Mouse (Mus musculus): ENCODE results near the gene Fabp3.
A peak's percentile ranks its signal among the peaks of the same experiment; 100 is the strongest.

Gene Fabp3

DNA sequence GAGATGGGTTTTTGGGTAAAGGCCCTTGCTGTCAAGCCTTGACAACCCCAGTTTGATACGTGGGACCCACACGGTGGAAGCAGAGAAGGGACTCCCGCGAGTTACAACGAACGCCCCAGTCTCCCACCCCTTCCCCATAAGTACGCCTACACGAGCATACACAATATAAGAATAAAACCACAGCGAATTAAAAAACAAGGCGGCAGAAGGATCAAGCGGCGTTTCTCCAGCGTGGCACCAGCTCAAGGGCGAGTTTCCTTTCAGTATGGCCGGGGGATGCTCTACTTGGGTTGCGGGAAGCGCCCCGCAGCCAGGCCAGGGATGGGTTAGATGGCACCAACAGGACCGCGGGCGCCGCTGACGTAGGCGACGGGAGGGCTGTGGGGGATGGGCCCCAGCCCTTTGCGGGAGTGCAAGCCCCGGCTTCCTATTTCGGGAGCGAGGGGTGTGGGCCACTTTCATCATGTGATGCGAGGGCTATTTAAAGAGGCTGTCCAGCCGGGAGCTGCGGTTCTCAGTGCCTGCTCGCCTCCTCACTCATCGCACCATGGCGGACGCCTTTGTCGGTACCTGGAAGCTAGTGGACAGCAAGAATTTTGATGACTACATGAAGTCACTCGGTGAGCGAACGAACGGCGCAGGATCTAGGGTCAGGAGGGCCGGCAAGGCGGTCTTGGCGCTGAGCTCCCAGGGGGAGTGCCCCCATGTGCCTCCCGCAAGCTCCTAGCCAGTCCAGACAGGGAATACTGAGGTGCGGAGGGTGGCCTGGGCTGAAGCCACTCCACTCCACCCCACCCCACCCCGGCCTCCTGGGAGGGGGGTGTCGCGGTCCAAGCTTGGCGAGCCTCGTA, at the start of gene Fabp3, which contains the start of gene Gm10570:
TSS of gene Fabp3 (plus strand) at position 365 of the 851 bp plus-strand sequence.
TSS of gene Gm10570 (minus strand) at position 444 of the 851 bp plus-strand sequence.
- DNase-seq (ENCODE audit: low spot score), result peak; percentile 74

DNA sequence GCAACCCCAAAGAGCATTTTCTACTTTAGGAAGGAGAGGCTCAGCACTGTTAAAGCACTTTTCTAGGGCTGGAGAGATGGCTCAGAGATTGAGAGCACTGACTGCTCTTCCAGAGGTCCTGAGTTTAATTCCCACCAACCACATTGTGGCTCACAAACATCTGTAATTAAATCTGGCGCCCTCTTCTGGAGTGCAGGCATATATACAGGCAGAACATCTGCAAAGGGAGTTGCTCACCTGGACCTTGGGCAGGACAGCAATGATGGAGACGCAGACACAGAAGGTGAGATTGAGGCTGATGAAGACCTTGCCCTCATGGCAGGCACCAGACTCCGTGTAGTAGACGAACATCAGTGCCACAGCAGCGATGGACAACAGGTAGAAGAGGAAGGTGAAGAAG, 48.0 kb upstream of the Fabp3 start:
- no peak for DNase-seq (ENCODE audit: low spot score)

DNA sequence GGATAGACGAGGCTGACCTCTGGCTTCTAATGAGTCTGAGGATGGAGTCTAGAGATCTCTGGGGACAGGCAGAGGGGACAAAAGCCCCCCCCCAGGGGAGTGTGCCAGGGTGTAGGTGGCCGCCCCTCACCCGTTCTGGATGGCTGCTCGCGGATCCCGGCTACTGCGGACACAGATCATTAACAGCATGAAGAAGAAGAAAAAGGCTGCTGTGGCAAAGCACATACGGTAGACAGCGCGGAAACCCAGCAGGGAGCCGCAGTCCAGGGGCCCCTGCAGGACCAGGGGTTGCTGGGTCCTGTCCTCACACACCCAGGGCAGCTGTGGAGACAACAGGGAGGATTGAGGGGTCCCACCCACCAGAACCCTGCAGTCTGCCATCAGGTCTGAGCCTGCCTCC, 44.3 kb upstream of the Fabp3 start:
- no peak for DNase-seq (ENCODE audit: low spot score)

DNA sequence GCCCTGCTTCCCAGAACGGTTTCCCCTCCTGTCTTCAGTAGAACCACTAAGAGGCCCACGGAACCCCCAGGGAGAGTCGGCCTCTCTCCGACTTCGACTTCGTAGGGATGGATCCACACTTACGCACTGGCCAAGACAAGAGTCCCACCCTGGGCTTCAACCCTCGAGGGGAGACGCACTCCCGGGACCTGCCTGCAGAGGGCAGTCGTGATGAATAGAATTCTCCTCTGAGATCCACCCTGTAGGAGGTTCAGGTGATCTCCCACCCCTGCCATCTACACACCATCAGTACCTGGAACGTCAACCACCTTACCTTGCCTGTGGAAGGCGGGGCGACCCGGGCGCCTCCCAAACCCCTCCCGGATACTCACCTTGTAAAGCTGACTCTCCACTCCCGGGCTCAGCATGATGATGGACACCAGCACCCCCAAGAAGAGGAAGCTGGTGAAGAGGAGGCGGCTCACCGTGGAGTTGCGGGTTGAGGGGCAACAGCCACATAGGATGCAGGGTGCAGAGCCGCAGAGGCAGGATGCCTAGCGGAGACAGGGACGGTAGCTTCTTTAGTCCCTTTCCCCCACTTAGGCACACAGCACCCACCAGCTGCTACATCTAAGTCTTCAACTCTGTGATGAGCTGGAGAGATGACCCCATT, 43.6 kb upstream of the Fabp3 start:
- peak; percentile 86 for DNase-seq (ENCODE audit: low spot score)

DNA sequence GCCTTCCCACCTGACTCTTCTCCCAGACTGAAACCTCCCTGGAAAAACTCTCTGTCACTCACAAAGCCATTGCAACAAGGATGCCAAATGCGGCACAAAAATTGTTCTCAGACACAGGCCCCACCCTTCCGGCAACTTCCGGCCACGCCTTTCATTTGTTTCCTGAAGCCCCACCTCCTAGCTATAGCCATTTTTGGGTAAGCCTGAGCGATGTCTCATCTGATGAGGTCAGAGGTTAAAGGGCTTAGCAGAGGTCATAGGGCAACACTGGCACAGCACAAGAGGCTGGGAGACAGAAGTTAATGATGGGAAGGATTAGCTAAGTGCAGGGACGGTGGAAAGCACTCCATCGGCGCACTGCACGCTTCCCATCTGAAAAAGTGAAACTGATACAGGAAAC, 41.8 kb upstream of the Fabp3 start:
- DNase-seq (ENCODE audit: low spot score), result no peak

DNA sequence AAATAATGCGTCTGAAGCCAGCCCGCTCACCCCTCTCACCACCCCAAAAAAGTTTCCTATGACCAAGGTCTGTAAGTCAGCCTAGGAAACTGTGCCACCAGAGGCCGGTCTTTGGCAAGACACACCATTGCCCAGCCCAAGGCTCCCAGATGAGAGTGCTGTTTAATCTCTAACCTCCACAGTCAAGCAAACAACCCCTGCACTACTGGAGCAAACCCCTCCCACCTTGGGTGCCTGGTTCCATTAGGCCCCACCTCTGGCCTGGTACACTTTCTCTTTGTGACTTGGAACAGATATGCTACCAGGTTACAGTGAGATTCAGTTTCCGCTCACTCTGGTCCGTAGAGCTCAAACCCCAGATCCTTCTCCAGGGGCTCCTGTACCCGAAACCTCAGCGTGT, 41.3 kb upstream of the Fabp3 start:
- DNase-seq (ENCODE audit: low spot score), result no peak

DNA sequence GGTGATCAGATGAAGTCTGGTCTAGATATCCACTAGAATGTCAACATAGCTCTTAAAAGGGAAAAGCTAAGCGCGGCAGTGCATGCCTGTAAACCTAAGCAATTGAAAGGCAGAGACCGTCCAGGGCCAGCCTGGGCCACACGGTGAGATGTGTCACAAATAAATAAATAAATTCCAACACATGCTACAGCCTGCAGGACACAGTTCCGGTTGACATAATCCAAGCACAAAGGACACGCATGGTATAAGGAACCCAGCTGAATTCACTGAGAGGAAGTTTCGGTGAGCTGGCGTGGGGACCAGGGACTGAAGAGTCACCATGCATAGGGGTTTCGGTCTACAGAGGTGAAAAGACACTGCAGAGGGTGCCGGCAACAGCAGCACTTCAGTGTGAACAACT, 39.7 kb upstream of the Fabp3 start:
- no peak for DNase-seq (ENCODE audit: low spot score)

DNA sequence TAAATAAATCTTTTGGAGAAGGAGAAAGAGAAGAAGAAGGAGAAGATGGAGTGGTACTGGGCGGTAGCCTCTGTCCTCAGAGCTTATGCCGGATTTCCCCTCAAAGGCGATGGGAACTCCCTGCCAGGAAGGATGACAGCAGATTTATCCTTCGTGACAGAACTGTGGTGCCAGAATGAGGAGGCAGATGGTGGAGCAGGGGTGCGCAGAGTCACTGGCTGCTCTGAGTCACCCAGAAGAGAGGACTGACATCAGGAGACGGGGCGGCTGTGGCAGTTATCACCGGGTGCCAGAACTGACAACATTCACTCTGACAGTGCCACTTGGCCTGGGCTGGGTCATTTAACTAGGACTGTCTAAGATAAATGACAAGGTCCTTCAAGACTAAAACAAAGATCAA, 38.3 kb upstream of the Fabp3 start:
- no peak for DNase-seq (ENCODE audit: low spot score)

DNA sequence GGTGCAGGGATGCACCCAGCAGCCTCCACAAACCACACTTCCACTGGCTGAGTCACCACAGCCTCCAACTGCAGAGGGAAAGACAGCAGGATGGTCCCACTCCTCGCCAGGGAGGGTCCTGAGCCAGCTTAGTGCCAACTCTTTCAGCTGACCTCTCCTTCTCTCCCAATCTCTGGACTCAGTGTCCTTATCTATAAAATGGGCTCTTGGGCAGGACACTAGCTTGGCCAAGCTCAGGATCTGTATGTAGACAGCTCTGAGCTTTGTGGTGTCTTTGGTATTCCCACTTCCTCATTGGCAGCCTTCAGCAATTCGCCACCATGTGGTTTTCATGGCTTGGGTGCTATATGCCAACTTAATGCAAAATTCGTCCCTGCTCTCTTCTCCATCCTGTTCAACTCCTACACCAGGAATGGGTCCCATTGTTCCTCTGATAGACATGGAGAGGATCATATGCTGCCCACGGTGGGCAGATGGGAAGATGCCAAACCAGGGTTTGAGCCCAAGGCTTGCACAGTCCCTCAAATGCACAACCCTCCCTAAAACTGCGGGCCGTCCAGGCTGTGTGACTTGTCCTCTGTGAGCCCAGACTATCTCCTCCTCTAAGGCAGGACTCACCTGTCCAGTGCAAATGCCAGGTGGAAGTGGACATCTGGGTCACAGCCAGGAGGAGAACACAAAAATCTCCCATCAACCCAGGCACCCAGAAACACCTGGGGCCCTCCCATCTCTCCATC, 37.6 kb upstream of the Fabp3 start:
- DNase-seq (ENCODE audit: low spot score), result no peak

DNA sequence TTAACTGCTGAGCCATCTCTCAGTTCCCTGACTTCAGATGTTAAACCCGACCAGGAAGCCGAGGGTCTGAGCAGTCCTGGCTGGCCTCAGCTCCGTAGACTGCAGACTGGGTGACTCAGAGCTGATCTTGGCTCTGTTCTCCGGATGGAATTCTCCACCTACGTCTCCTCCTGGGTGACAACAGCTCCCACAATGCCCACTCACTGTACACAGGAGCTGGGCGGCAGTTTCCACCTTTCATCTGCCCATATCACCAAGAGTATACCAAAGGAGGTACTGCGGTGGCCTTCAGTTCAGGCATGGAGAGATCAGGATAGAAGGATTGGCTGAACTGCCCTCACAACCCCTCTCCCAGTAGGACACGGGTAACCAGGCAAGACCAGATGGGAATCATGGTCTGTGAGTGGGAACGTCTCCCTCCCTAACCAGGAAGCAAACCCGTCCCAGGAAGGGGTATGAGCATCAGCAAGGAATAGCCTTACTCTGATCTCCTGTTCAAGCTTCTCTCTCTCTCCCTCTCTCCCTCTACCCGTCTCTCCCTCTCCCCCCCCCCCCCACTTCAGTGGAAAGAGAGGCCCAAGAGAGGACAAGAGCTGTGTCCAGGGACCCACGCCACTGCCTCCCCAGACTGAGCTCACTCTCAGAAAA, 34.6 kb upstream of the Fabp3 start:
- DNase-seq (ENCODE audit: low spot score), result no peak

DNA sequence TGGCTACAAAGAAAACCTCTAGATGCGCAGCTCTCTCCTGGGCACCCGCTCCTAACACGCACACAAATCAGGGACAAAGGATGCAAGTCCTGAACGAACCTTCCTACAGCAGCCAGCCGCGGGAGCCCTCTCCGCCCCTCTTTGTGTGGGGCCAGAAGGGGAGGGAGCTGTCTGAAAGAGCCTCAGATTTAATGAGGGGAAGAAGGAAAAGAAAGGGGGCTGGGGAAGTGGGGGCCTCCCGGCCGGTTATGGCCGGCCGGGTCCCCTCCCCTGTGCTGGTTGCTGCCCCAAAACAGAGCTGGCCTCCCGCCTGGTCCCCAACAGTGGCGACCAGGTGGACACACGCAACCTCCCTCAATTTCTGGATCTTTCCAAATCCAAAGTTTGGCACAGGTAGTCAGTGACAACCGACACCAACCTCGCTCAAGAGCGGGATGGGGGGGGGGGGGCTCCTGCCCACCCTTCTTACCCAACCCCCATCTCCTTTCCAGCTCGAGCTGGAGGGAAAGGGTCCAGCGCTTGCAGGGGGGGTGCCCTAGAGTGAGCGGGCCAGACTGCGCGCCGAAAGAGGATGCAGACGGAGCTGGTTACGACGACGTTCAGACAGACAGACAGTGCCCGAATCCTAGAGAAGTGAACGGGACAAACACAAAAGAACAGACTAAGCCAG, 33.9 kb upstream of the Fabp3 start:
- DNase-seq (ENCODE audit: low spot score), result no peak

DNA sequence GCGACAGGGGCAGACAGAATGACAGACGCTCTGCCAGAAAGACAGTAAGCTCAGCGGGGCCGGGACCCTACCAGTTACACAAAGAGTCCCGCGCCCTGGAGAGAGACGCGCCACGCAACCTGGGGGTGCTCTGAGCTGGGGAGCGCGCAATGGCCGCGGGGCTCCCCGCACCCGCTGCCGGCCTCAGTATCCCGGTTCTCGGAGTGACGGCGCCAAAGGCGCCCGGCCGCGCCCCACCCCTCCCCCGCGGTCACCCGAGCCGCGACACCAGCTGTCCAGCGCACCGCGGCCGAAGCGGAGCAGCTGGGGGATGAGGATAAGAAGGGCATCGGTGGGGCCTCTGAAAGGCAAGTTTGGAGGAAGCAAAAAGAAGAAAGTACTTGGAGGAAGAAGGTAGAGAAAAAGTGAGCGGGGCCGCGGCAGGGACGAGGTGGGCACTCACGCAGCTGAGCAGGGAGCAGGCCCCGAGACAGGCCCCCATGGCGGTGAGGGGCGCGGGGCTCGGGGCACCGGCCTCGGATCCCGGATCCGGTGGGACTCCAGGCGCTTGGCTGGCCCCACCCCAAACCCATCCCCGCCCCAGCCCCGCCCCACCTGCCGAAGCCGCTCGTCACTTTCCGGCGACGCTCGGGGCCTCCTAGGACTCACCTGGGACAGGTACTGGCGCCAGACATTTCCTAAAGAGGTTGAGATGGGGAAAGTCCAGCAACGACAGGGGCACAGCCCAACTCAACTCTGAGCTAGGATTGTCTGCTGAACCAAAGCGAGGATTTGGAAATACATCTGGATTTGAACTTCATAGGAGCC, 33.2 kb upstream of the Fabp3 start:
- no peak for DNase-seq (ENCODE audit: low spot score)

DNA sequence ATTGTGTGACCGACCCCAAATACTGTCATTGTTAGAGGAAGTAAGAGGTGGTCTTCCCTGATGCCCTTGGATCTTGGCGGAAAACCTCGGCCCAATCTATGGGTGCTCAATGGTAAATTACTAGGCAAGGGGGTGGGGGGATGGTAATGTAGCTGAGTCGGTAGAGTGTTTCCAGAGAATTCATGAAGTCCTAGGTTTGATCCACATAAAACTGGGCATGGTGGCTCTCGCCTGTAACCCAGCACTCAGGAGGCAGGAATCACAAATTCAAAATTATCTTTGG, 32.6 kb upstream of the Fabp3 start:
- no peak for DNase-seq (ENCODE audit: low spot score)

DNA sequence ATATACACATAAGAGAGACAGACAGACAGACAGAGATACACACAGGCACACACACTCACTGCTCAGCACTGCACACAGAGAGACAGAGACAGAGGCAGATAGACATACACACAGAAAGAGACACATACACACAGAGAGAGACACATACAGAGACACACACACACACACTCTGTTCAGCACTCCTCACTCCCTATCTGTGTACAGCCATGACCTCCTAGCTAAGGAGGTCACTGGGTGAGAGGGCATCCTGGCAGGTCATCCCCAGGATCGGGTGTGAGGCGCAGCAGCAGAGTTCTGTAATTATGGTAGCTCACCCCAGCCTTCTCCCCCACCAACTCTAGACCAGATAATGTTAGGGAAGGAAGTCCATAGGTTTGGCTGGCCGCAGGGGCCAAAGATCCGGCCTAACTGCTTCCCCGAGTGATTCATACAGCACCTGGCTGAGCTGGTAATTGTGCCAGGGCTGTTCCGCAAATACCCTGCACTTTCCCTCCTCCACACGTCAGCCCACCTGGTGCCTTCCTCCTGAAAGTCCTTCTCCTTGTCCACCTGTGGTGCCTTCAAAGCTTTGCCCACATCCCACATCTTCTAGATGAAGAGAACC, 31.7 kb upstream of the Fabp3 start:
- DNase-seq (ENCODE audit: low spot score), result no peak

DNA sequence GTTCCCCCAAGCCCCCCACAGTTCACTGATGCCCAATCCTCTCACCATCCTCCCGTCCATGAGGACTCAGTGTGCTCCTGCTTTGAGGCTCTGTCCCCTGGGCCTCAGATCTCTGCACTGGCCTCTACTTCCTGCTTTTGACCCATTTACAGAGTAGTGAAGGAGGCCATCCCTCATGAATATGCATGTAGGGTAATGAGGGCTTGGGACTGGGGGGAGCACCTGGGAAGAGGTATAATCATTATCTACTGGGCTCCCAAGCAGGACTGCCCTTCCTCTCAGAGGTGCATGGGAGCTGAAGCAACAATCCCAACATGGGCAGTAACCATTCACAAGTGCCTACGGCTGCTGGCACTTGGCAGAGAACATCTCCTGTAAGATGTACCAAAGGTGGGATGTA, 29.3 kb upstream of the Fabp3 start, which contains the start of gene Serinc2:
TSS of gene Serinc2 (minus strand) at position 101 of the 400 bp plus-strand sequence.
- no peak for DNase-seq (ENCODE audit: low spot score)

DNA sequence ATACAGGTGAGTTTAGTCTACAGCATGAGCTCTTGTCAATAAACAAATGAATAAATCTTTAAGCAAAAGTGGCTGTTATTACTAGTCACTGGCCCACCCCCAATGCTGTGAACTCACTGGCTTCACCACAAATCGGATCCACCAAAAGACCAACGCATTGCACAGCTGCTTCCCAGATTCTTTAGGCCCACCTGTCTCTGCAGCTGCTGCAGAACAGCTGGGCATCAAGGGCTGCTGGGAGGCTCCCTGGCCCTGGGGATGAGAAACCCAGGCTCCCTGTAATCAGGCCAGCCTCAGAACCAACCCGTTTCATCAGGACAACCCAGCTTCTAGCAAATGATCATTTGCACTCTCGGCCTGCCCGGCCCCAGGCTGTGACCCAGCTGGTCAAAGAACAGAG, 25.5 kb upstream of the Fabp3 start:
- no peak for DNase-seq (ENCODE audit: low spot score)

DNA sequence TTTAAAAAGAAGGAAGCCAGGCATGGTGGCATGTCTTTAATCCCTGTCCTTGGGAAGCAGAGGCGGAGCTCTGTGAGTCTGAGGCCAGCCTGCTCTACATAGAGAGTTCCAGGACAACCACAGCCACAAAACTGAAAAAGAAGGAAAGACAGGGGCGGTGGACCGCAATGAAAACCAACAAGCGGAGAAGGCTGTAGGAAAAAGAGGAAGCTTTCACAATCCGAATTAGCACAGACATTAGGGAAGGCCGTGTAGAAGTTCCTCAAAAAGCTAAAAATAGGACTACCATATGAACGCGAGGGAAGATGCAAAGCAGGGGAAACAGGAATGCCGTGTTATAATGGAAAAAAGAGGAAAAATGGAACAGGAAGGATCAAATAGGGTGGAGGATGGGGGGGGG, 24.6 kb upstream of the Fabp3 start:
- DNase-seq (ENCODE audit: low spot score), result no peak

DNA sequence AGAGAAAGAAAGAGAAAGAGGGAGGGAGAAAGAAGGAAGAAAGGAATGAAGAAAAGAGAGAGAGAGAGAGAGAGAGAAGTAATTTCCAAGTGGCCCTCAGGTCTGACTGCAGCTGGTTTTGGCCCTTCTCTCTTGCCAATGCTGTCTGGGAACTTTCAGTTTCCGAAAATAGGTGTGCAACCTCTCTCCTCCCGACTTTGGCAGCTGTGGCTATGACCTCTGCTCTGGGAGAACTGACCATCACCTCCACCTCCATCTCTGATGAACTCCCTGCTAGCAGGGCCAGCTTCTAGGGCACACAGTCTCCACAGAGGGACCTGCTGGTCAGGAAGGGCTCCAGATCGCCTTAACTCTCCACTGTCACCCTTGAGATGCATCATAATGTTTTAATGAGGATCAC, 21.9 kb upstream of the Fabp3 start:
- no peak for DNase-seq (ENCODE audit: low spot score)

DNA sequence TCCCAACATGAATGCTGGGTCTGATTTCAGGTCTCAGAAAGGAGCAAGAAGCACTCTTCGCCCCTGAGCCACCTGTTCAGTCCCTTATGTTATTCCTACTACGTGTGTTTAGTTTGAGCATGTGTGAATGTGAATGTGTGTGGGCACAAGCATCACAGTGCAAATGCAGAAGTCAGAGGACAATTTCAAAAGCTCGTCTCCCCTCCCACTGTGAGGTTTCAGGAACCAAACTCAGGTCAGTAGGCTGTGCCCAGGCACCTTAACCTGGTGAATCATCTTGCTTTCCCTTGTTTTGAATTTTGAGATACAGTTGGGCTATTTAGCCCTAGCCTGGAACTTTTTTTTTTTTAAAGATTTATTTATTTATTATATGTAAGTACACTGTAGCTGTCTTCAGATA, 18.6 kb upstream of the Fabp3 start:
- DNase-seq (ENCODE audit: low spot score), result no peak

DNA sequence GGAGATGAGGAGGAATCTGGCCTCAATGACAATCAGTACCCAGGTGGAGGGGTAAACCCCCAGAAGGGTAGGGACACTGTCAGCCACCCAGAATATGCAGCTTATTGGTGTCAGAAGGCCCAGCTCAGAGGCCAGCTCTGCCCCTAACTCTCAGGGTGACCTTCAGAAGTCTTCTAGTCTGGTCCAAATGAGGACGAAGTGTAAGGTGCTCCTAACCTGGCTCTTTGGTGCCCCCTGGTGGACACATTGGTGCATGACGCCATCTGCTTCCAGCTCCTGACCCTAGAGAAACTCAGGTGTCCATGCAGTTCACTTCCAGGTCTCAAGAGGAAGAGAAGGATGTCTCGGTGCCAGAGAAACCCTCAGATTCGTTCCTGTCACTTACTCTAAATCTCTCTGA, 16.1 kb upstream of the Fabp3 start:
- peak; percentile 90 for DNase-seq (ENCODE audit: low spot score)

DNA sequence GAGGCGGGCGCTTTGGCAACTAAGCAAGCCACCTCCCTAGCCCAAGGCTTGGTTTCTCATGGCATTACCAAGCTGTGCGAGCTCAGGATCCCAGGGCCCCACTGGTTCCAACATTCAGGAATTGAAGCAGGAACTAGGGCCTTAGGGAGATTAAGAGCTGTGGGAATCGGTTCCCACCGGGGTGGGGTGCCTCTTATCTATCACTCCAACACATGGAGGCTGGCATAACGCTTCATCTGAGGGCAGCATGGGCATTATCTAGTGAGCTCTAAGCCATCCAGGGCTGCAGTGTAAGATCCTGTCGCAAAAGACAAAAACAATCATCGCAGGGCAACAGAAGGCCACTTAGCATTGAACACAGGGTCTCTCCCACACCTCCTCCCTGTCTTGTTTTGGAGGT, 13.9 kb upstream of the Fabp3 start:
- no peak for DNase-seq (ENCODE audit: low spot score)

Measured in testis, postnatal 10 days (tissue).